Mouse (Mus musculus): ENCODE results near the gene Slc25a13. TPM values are rescaled to one million over a fixed set of nuclear protein-coding genes. Genes with fewer than 3 reads are reported as not detected.

The Slc25a13 gene
- total RNA-seq, 2 experiments from 2014 or later: 4.6 to 7.8 TPM

GRCm38 (mm10) chr6:6121904-6122303, 95.1 kb downstream of the Slc25a13 start:
- no peak for DNase-seq (ENCODE audit: low spot score in 2 of 2)

GRCm38 (mm10) chr6:6120841-6121240, 96.1 kb downstream of the Slc25a13 start:
- DNase-seq (ENCODE audit: low spot score in 2 of 2): no peak

GRCm38 (mm10) chr6:6115771-6116170, 101.2 kb downstream of the Slc25a13 start:
- DNase-seq (ENCODE audit: low spot score in 2 of 2): no peak

- no peak for DNase-seq (ENCODE audit: low spot score in 2 of 2)
These were observed 103.2 kb downstream of the Slc25a13 start for GRCm38 (mm10) chr6:6113776-6114175.

GRCm38 (mm10) chr6:6112767-6113528, 104.0 kb downstream of the Slc25a13 start:
- DNase-seq (ENCODE audit: low spot score in 2 of 2): no peak

- no peak for DNase-seq (ENCODE audit: low spot score in 2 of 2)
These were observed 109.5 kb downstream of the Slc25a13 start for GRCm38 (mm10) chr6:6107419-6107966.

GRCm38 (mm10) chr6:6105586-6105985, 111.4 kb downstream of the Slc25a13 start:
- no peak for DNase-seq (ENCODE audit: low spot score in 2 of 2)

GRCm38 (mm10) chr6:6103469-6103868, 113.5 kb downstream of the Slc25a13 start:
- DNase-seq (ENCODE audit: low spot score in 2 of 2): no peak

- DNase-seq (ENCODE audit: low spot score in 2 of 2): no peak
These were observed 115.4 kb downstream of the Slc25a13 start for GRCm38 (mm10) chr6:6101605-6102004.

GRCm38 (mm10) chr6:6100892-6101480, 116.0 kb downstream of the Slc25a13 start:
- no peak for DNase-seq (ENCODE audit: low spot score in 2 of 2)

GRCm38 (mm10) chr6:6093978-6094377, 123.0 kb downstream of the Slc25a13 start:
- no peak for DNase-seq (ENCODE audit: low spot score in 2 of 2)

- DNase-seq (ENCODE audit: low spot score in 2 of 2): no peak
These were observed 123.5 kb downstream of the Slc25a13 start for GRCm38 (mm10) chr6:6093522-6093921.

- DNase-seq (ENCODE audit: low spot score in 2 of 2): no peak
These were observed 124.5 kb downstream of the Slc25a13 start for GRCm38 (mm10) chr6:6092497-6092896.

GRCm38 (mm10) chr6:6091016-6091415, 126.0 kb downstream of the Slc25a13 start:
- no peak for DNase-seq (ENCODE audit: low spot score in 2 of 2)

GRCm38 (mm10) chr6:6088151-6088550, 128.8 kb downstream of the Slc25a13 start:
- no peak for DNase-seq (ENCODE audit: low spot score in 2 of 2)

- no peak for DNase-seq (ENCODE audit: low spot score in 2 of 2)
These were observed 136.5 kb downstream of the Slc25a13 start for GRCm38 (mm10) chr6:6080484-6080883.

- no peak for DNase-seq (ENCODE audit: low spot score in 2 of 2)
These were observed 139.7 kb downstream of the Slc25a13 start for GRCm38 (mm10) chr6:6077234-6077633.

GRCm38 (mm10) chr6:6075940-6076447, 141.0 kb downstream of the Slc25a13 start:
- no peak for DNase-seq (ENCODE audit: low spot score in 2 of 2)

GRCm38 (mm10) chr6:6071038-6071437, 145.9 kb downstream of the Slc25a13 start:
- no peak for DNase-seq (ENCODE audit: low spot score in 2 of 2)

GRCm38 (mm10) chr6:6070015-6070414, 147.0 kb downstream of the Slc25a13 start:
- no peak for DNase-seq (ENCODE audit: low spot score in 2 of 2)

- DNase-seq (ENCODE audit: low spot score in 2 of 2): no peak
These were observed 149.8 kb downstream of the Slc25a13 start for GRCm38 (mm10) chr6:6067201-6067600.

GRCm38 (mm10) chr6:6058548-6058947, 158.4 kb downstream of the Slc25a13 start:
- no peak for DNase-seq (ENCODE audit: low spot score in 2 of 2)
